Mouse (Mus musculus) liver, embryonic 14.5 days (tissue): ENCODE measurements around the gene Nt5dc3. TPM values are rescaled to one million over a fixed set of nuclear protein-coding genes. Genes with fewer than 3 reads are reported as not detected.

Source experiments
- ATAC-seq: fragments of 200-750 bp; cut with Nextera tagmentation; 2 replicates; pipeline ENCODE4 v1.8.0; 2017; ENCODE audit warnings: moderate number of reproducible peaks, mild to moderate bottlenecking, moderate library complexity; ENCODE audit not compliant: insufficient read depth
- DNase-seq, 3 experiments: peaks; one replicate each; pipeline ENCODE4 v3.0.0-alpha.2; 2012 to 2013; ENCODE audit warnings: low read depth in 3 of 3, low spot score in 3 of 3
- H3K27ac ChIP-seq: fragments of 300-500 bp; sonication (generic); 2 replicates; pipeline ENCODE4 v1.5.1; 2014; ENCODE audit warnings: moderate library complexity, mild to moderate bottlenecking, control low read depth, inconsistent platforms
- H3K27me3 ChIP-seq: fragments of 300-500 bp; sonication (generic); 2 replicates; pipeline ENCODE4 v1.6.1; 2014; ENCODE audit warnings: mild to moderate bottlenecking, low read length, moderate library complexity; ENCODE audit not compliant: control insufficient read depth, insufficient read depth
- H3K36me3 ChIP-seq: fragments of 300-500 bp; sonication (generic); replicated peaks from 2 replicates; pipeline ENCODE4 v1.6.1; 2014; ENCODE audit warnings: low read depth; ENCODE audit not compliant: control insufficient read depth, insufficient read depth
- H3K4me1 ChIP-seq, 2 experiments: fragments of 200-500 bp in 1 of 2; fragments of 300-500 bp in 1 of 2; sonication (generic) in 1 of 2; replicated peaks; 2 replicates each; pipeline ENCODE4 v1.6.1; 2012 to 2014; ENCODE audit warnings: antibody characterized with exemption in 1 of 2, inconsistent platforms in 1 of 2, low read length in 1 of 2; ENCODE audit not compliant: control insufficient read depth in 2 of 2, insufficient read depth in 2 of 2
- H3K4me2 ChIP-seq: fragments of 300-500 bp; sonication (generic); 2 replicates; pipeline ENCODE4 v1.6.1; 2014; ENCODE audit warnings: low read depth, mild to moderate bottlenecking, control low read depth, moderate library complexity
- H3K4me3 ChIP-seq, 2 experiments: fragments of 200-500 bp in 1 of 2; fragments of 300-500 bp in 1 of 2; sonication (generic) in 1 of 2; 2 replicates each; pipeline ENCODE4 v1.5.1; 2012 to 2014; ENCODE audit warnings: low read depth in 2 of 2, low read length in 2 of 2, mild to moderate bottlenecking in 2 of 2, control low read depth in 1 of 2, inconsistent platforms in 1 of 2, moderate library complexity in 1 of 2; ENCODE audit not compliant: insufficient read depth in 1 of 2
- H3K9ac ChIP-seq: fragments of 300-500 bp; sonication (generic); replicated peaks from 2 replicates; pipeline ENCODE4 v1.6.1; 2014; ENCODE audit warnings: mild to moderate bottlenecking, control low read depth, moderate library complexity
- H3K9me3 ChIP-seq: fragments of 300-500 bp; sonication (generic); 2 replicates; pipeline ENCODE4 v1.6.1; 2016; ENCODE audit warnings: low read length, mixed read lengths; ENCODE audit not compliant: control insufficient read depth
- CTCF ChIP-seq: IDR thresholded peaks from 2 replicates; pipeline ENCODE4 v1.5.1; 2016; ENCODE audit warnings: antibody characterized with exemption, low read depth, control low read depth
- EP300 ChIP-seq: IDR thresholded peaks from 2 replicates; pipeline ENCODE4 v1.6.1; 2016; ENCODE audit warnings: antibody characterized with exemption, low read depth
- WGBS: fragments of 180-500 bp; shearing (Covaris S2); extraction: QIAGEN DNeasy Blood & Tissue Kit; methylation state at CpG from one replicate; pipeline ENCODE4 v1.1.7; 2014; ENCODE audit not compliant: insufficient replicate concordance; 5-methylcytosine and 5-hydroxymethylcytosine counted together
- polyA plus RNA-seq, 2 experiments: library from polyadenylated mRNA; depleted of rRNA in 1 of 2; stranded (reverse) in 1 of 2; unstranded in 1 of 2; fragments of >200 nt; fragmentation: Nextera tagmentation in 1 of 2; extraction: Ambion mirVana in 1 of 2; gene quantifications; 2 replicates each; pipeline versions ENCODE4 v1.2.1 to v1.2.3; 2012 to 2014

Gene Nt5dc3
- polyA plus RNA-seq, 2 experiments, result 0.46 to 0.89 TPM

- H3K9me3 ChIP-seq, result no peaks in the 10 kb centered on the region
- H3K36me3 ChIP-seq, result no peaks in the 10 kb centered on the region
- H3K9ac ChIP-seq, result no peak overlapping the region
- WGBS, result 36% methylated on average over 7 of the region's 7 CpGs
- DNase-seq, result no peak
- H3K27ac ChIP-seq, result no peak overlapping the region
- no peaks in the 10 kb centered on the region for H3K4me1 ChIP-seq
- no peak overlapping the region for H3K4me3 ChIP-seq
- no peak for TF ChIP-seq EP300
- no peak for TF ChIP-seq CTCF
- no peak for ATAC-seq
- no peak overlapping the region for H3K4me2 ChIP-seq
- H3K27me3 ChIP-seq, result no peaks in the 10 kb centered on the region
Measured at GRCm38 (mm10) chr10:86761722-86762383, 17.0 kb upstream of the Nt5dc3 start.

GRCm38 (mm10) chr10:86762384-86762730, 16.4 kb upstream of the Nt5dc3 start:
- no peak for DNase-seq
- Histone ChIP-seq H3K4me2 (no peak overlapping the region), H3K27me3 (no peaks in the 10 kb centered on the region), H3K4me3 (no peak overlapping the region), H3K36me3 (no peaks in the 10 kb centered on the region), H3K27ac (no peak overlapping the region), H3K4me1 (no peaks in the 10 kb centered on the region), H3K9me3 (no peaks in the 10 kb centered on the region), H3K9ac (no peak overlapping the region)
- TF ChIP-seq CTCF (no peak), EP300 (no peak)
- WGBS, result 53% methylated on average over 3 of the region's 3 CpGs
- ATAC-seq, result no peak

GRCm38 (mm10) chr10:86763672-86764071, 15.1 kb upstream of the Nt5dc3 start, which contains the start of gene Gm49358:
Gene Gm49358, plus strand, starts transcription at chr10:86763972.
- H3K36me3 ChIP-seq, result no peaks in the 10 kb centered on the region
- DNase-seq (no peak), ATAC-seq (no peak)
- H3K4me3 ChIP-seq, result no peak within 1 kb of the TSS
- TF ChIP-seq CTCF (no peak), EP300 (no peak)
- no peak within 1 kb of the TSS for H3K9ac ChIP-seq
- H3K4me2 ChIP-seq, result no peak within 1 kb of the TSS
- H3K9me3 ChIP-seq, result no peaks in the 10 kb centered on the region
- no peaks in the 10 kb centered on the region for H3K4me1 ChIP-seq
- no peak within 1 kb of the TSS for H3K27ac ChIP-seq
- no peaks in the 10 kb centered on the region for H3K27me3 ChIP-seq
- 79% methylated on average over 5 of the region's 5 CpGs for WGBS

GRCm38 (mm10) chr10:86765344-86765966, 13.3 kb upstream of the Nt5dc3 start:
- no peaks in the 10 kb centered on the region for H3K36me3 ChIP-seq
- DNase-seq, result no peak
- no peaks in the 10 kb centered on the region for H3K4me1 ChIP-seq
- 58% methylated on average over 4 of the region's 4 CpGs for WGBS
- H3K4me2 ChIP-seq, result no peak overlapping the region
- no peak overlapping the region for H3K4me3 ChIP-seq
- no peaks in the 10 kb centered on the region for H3K27me3 ChIP-seq
- no peak for TF ChIP-seq EP300
- no peak for TF ChIP-seq CTCF
- no peaks in the 10 kb centered on the region for H3K9me3 ChIP-seq
- no peak overlapping the region for H3K9ac ChIP-seq
- no peak overlapping the region for H3K27ac ChIP-seq
- no peak for ATAC-seq

GRCm38 (mm10) chr10:86769216-86769615, 9.6 kb upstream of the Nt5dc3 start:
- no peak overlapping the region for H3K4me3 ChIP-seq
- no peak overlapping the region for H3K27ac ChIP-seq
- no peaks in the 10 kb centered on the region for H3K9me3 ChIP-seq
- ATAC-seq (no peak), DNase-seq (no peak)
- H3K27me3 ChIP-seq, result no peaks in the 10 kb centered on the region
- H3K9ac ChIP-seq, result no peak overlapping the region
- no peaks in the 10 kb centered on the region for H3K4me1 ChIP-seq
- H3K36me3 ChIP-seq, result no peaks in the 10 kb centered on the region
- WGBS, result 50% methylated on average over 5 of the region's 5 CpGs
- TF ChIP-seq EP300, result no peak
- no peak for TF ChIP-seq CTCF
- H3K4me2 ChIP-seq, result no peak overlapping the region
